Mouse (Mus musculus) cerebral cortex, adult 2 months (tissue): ENCODE results near the gene Slc31a1.

Experiments used
- WGBS: fragments of 180-500 bp; shearing (Covaris S2); methylation state at CpG from one replicate; pipeline ENCODE4 v1.1.7; 2018; 5-methylcytosine and 5-hydroxymethylcytosine counted together

Gene Slc31a1

GRCm38 (mm10) chr4:62407730-62408582 lies 47.4 kb downstream of the Slc31a1 start:
- under 1% methylated on average over 35 of the region's 35 CpGs for WGBS

- WGBS, result under 1% methylated on average over 39 of the region's 39 CpGs
These were observed 48.2 kb downstream of the Slc31a1 start, which contains the start of the genes Cdc26 and Prpf4 for GRCm38 (mm10) chr4:62408601-62409282. TSS of gene Cdc26 (minus strand) at chr4:62408642. TSS of gene Prpf4 (plus strand) at chr4:62408797.

DNA sequence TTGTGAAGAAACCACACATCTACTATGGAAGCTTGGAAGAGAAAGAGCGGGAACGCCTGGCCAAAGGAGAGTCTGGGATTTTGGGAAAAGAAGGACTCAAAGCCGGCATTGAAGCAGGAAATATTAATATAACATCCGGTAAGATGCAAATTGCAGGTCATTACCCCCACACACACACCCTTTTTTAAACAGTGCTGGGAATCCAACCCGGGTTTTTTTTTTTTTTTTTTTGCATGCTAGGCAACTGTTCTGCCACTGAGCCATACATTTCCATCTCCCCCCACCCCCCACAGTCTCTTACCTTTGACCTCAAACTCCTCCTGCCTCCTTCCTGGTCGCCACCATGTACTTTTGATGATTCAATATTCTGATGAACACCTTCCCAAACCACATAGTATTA lies 49.1 kb downstream of the Slc31a1 start:
- 26% methylated on average over 6 of the region's 6 CpGs for WGBS

GRCm38 (mm10) chr4:62410325-62410724 lies 49.8 kb downstream of the Slc31a1 start:
- 86% methylated on average over 2 of the region's 2 CpGs for WGBS

DNA sequence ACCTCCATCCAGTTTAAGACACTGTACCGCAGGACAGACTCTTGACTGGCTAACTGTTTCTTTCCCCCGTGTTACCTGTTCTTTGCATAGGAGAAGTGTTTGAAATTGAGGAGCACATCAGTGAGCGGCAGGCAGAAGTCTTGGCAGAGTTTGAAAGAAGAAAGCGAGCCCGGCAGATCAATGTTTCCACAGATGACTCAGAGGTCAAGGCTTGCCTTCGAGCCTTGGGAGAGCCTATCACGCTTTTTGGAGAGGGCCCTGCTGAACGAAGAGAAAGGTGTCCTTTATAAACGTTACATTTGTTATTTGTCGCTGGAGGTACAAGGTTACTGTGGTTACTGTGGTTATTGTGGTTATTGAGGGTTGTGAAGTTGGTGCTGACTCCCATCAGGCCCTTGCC lies 51.1 kb downstream of the Slc31a1 start:
- WGBS, result 92% methylated on average over 10 of the region's 10 CpGs

DNA sequence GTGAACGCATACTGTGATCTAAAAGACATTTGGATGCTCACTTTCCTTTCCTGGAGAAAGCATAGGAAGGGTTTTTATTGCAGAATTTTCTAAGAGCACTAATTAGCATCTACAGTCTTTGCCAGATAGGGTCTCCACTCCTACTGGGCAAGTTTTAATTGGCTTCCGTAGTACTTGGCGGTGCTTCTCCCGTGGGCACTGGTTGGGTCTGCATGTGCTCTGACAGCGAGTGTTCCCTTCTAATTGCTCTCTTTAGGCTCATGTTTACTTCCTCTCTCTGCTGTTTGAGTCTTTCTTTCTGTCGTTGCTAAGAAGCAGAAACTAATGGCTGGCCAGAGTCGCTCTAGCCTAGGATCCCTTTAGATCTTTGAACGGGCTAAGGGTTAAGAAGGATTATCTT lies 57.9 kb downstream of the Slc31a1 start:
- 48% methylated on average over 8 of the region's 8 CpGs for WGBS

DNA sequence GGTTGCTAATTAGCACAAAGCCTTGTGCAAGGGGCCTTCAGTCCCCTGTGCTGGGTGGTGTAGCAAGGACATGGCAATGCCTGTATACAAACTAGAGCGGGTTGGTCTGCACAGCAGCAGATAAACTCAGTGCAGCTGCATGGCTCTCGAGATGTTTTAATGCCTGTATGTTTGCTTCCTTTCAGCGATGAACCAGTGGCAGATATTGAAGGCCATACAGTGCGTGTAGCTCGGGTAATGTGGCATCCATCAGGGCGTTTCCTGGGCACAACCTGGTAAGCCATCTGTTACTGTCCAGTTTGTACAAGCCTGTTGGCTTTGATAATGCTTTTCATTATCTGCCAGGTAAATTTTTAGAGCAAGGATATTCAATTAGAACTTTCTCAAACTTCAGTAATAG lies 58.6 kb downstream of the Slc31a1 start:
- 87% methylated on average over 6 of the region's 6 CpGs for WGBS

- 85% methylated on average over 4 of the region's 4 CpGs for whole genome bisulfite sequencing
These were observed 65.4 kb downstream of the Slc31a1 start for GRCm38 (mm10) chr4:62425891-62426290.

DNA sequence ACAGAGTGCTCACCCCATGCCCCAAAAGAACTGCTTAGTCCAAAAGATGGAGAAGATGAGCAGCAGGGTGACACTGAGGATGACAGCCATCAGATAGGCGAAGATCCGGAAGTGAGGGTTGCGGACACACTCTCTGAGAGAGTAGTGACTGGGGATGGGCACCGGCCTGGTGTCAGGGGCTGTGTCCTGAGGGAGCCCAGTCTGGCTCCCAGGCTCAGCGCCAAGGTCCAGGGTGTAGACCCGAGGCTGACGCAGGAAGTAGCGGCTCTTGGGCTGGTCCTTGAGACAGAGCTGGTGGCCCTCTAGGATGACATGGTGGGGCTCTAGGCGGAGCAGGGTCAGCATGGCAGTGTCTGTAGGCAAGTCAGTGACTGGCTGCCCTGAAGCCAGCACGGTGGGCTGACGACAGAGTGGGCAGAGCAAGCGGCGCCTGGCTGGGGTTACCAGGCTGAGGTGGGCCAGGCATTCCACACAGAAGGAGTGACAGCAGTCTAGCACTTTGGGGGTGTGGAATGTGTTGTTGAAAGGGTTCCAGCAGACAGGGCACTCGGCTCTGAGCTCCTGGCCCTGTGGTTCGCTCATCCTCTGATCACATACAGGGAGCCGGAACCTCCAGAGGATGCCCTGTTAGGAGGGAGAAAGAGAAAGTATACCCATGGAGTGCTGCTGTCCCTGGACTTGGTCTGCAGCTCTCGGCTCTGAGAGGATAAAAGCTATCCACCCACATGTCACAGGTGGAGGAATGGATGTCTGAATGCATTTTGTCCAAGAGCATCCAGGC lies 67.6 kb downstream of the Slc31a1 start:
- 75% methylated on average over 17 of the region's 17 CpGs for WGBS

GRCm38 (mm10) chr4:62429616-62430015 lies 69.1 kb downstream of the Slc31a1 start:
- 91% methylated on average over 9 of the region's 9 CpGs for WGBS

DNA sequence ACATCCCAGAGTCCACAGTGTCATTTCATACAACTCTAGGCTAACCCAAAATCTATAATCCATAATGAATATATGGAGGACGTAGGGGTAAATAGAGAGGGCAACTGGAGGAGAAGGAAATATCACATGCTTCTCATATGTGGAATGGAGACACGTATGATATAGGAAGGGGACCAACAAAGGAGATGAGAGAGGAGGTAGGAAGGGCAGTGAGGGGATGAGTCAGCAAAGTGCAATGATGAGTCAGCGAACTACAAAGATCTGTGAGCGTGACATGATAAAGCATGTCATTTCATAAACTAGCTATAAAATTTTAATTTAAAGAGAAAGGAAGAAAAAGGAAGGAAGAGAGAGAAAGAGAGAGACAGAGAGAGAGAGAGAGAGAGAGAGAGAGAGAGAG lies 71.0 kb downstream of the Slc31a1 start:
- WGBS, result 78% methylated on average over 4 of the region's 4 CpGs

DNA sequence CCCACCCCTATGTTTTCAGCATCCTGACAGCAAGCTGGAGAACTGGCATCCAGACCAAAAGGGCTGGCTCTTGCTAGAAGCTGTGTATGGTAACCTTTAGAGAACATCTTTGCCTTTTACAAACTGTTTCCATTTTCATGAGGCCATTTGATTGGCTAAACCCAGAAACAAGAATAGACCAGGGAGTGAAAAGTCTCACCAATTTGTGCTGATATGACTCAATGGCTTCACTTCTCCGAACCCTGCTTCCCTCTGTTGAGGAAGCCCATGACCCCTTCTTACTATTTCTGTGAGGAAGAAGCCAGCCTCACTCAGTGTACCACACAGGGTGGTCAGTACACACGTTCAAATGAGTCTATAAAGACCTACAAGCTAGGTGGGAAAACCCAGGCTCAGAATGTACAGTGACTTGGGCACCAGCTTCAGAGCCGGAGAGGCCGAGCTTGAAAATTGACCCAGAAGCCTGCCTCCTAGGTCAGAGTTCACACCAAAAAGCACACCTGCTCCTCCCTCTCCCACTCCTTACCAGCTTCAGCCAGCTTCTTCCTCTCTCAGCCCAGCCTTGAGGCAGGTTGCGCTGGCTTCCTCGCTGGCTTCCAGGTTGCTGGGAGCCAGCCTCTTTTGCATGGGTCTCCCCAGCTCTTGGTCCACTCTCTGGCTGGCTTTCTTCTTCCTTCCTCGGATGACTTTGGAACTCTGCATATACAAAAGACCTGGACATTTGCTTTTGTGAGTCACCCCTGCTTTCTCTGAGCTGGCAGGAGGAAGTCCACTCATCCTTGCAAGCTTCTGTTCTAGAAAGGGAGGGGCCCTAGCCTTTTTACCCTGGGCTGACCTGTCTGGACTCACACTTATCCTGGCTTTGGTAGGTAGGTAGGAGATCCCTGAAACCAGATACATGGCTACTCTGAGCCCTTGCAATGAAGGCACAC lies 73.7 kb downstream of the Slc31a1 start:
- 83% methylated on average over 7 of the region's 7 CpGs for WGBS

DNA sequence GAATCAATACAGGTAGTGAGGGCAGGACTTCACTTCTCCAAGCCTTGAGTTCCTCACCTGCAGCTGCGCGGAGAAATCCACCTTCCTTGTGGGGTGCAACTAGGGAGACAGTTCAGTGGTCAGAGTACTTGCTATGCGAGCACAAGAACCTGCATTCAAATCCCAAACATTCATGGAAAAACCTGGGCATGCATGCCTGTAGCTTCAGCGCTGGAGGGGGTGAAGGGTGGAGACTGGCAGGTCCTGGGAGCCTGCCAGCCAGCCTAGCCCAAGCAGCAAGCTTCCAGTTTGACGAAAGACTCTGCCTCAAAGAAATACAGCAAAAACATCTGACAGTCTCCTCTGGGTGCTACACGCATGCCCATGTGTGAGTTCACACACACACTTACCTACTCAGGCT lies 74.6 kb downstream of the Slc31a1 start, which contains the start of gene Rnf183:
Gene Rnf183, minus strand, starts transcription at position 172 of the 400 bp plus-strand sequence.
- WGBS, result 87% methylated on average over 6 of the region's 6 CpGs

GRCm38 (mm10) chr4:62437256-62437778 lies 76.8 kb downstream of the Slc31a1 start:
- WGBS, result 98% methylated on average over 3 of the region's 3 CpGs

- 88% methylated on average over 7 of the region's 7 CpGs for WGBS
These were observed 77.3 kb downstream of the Slc31a1 start for GRCm38 (mm10) chr4:62437871-62438270.

- WGBS, result 71% methylated on average over 4 of the region's 4 CpGs
These were observed 79.3 kb downstream of the Slc31a1 start for GRCm38 (mm10) chr4:62439793-62440192.

GRCm38 (mm10) chr4:62440544-62440943 lies 80.0 kb downstream of the Slc31a1 start:
- 78% methylated on average over 4 of the region's 4 CpGs for WGBS

- WGBS, result 81% methylated on average over 4 of the region's 4 CpGs
These were observed 80.5 kb downstream of the Slc31a1 start for GRCm38 (mm10) chr4:62440986-62441385.
